Mouse (Mus musculus) neural tube, embryonic 13.5 days (tissue): ENCODE measurements around the gene Dock1. TPM values are rescaled to one million over a fixed set of nuclear protein-coding genes. Genes with fewer than 3 reads are reported as not detected.

Experiments
- ATAC-seq: fragments of 200-750 bp; cut with Nextera tagmentation; 2 replicates; pipeline ENCODE4 v1.8.0; 2017; ENCODE audit warnings: low read depth, mild to moderate bottlenecking, moderate TSS enrichment, moderate library complexity
- H3K27ac ChIP-seq: fragments of 300-500 bp; sonication (generic); replicated peaks from 2 replicates; pipeline ENCODE4 v1.5.1; 2015; ENCODE audit warnings: moderate library complexity, mild to moderate bottlenecking, inconsistent platforms
- H3K27me3 ChIP-seq: fragments of 300-500 bp; sonication (generic); 2 replicates; pipeline ENCODE4 v1.6.1; 2015; ENCODE audit warnings: mild to moderate bottlenecking, inconsistent platforms
- H3K36me3 ChIP-seq: fragments of 300-500 bp; sonication (generic); 2 replicates; pipeline ENCODE4 v1.6.1; 2015; ENCODE audit warnings: mild to moderate bottlenecking, inconsistent platforms
- H3K4me1 ChIP-seq: fragments of 300-500 bp; sonication (generic); replicated peaks from 2 replicates; pipeline ENCODE4 v1.6.1; 2015; ENCODE audit warnings: inconsistent platforms
- H3K4me2 ChIP-seq: fragments of 300-500 bp; sonication (generic); 2 replicates; pipeline ENCODE4 v1.6.1; 2015; ENCODE audit warnings: inconsistent platforms, mild to moderate bottlenecking, moderate library complexity
- H3K4me3 ChIP-seq: fragments of 300-500 bp; sonication (generic); 2 replicates; pipeline ENCODE4 v1.5.1; 2015; ENCODE audit warnings: mild to moderate bottlenecking, inconsistent platforms
- H3K9ac ChIP-seq: fragments of 300-500 bp; sonication (generic); 2 replicates; pipeline ENCODE4 v1.6.1; 2015; ENCODE audit warnings: moderate library complexity, mild to moderate bottlenecking, inconsistent platforms
- H3K9me3 ChIP-seq: fragments of 300-500 bp; sonication (generic); 2 replicates; pipeline ENCODE4 v1.6.1; 2016; ENCODE audit warnings: inconsistent platforms
- WGBS: fragments of 180-500 bp; shearing (Covaris S2); methylation state at CpG from one replicate; pipeline ENCODE4 v1.1.7; 2015; 5-methylcytosine and 5-hydroxymethylcytosine counted together
- polyA plus RNA-seq: library from polyadenylated mRNA; unstranded; fragments of >200 nt; fragmentation: Nextera tagmentation; extraction: Ambion mirVana; gene quantifications from 2 replicates; pipeline ENCODE4 v1.2.1, GENCODE M21; 2015

Gene Dock1
- polyA plus RNA-seq, 1 experiment from 2014 or later = 7.4 TPM

GRCm38 (mm10) chr7:135008021-135008420 lies 337.6 kb downstream of the Dock1 start:
- Histone ChIP-seq H3K27ac (no peak overlapping the region), H3K27me3 (no peaks in the 10 kb centered on the region), H3K9me3 (no peaks in the 10 kb centered on the region), H3K4me2 (no peak overlapping the region), H3K36me3 (no peaks in the 10 kb centered on the region), H3K4me3 (no peak overlapping the region), H3K4me1 (peaks cover 5% of the 10 kb centered on the region), H3K9ac (no peak overlapping the region)
- WGBS = 89% methylated on average over 2 of the region's 2 CpGs
- no peak for ATAC-seq

GRCm38 (mm10) chr7:135010997-135011396 lies 340.5 kb downstream of the Dock1 start:
- H3K27me3 ChIP-seq = no peaks in the 10 kb centered on the region
- WGBS = 91% methylated on average over 2 of the region's 2 CpGs
- H3K36me3 ChIP-seq = no peaks in the 10 kb centered on the region
- no peak overlapping the region for H3K27ac ChIP-seq
- H3K4me2 ChIP-seq = no peak overlapping the region
- no peak for ATAC-seq
- no peak overlapping the region for H3K4me3 ChIP-seq
- no peaks in the 10 kb centered on the region for H3K4me1 ChIP-seq
- H3K9ac ChIP-seq = no peak overlapping the region
- H3K9me3 ChIP-seq = no peaks in the 10 kb centered on the region

GRCm38 (mm10) chr7:135017531-135017930 lies 347.1 kb downstream of the Dock1 start:
- Histone ChIP-seq H3K9ac (no peak overlapping the region), H3K9me3 (no peaks in the 10 kb centered on the region), H3K4me3 (no peak overlapping the region), H3K27me3 (no peaks in the 10 kb centered on the region), H3K36me3 (no peaks in the 10 kb centered on the region), H3K27ac (no peak overlapping the region), H3K4me2 (no peak overlapping the region), H3K4me1 (no peaks in the 10 kb centered on the region)
- no peak for ATAC-seq
- 95% methylated on average over 1 of the region's 1 CpGs for WGBS

GRCm38 (mm10) chr7:135020762-135021161 lies 350.3 kb downstream of the Dock1 start:
- H3K9me3 ChIP-seq = no peaks in the 10 kb centered on the region
- H3K4me1 ChIP-seq = no peaks in the 10 kb centered on the region
- no peak for ATAC-seq
- no peaks in the 10 kb centered on the region for H3K36me3 ChIP-seq
- no peak overlapping the region for H3K27ac ChIP-seq
- no peaks in the 10 kb centered on the region for H3K27me3 ChIP-seq
- H3K4me2 ChIP-seq = no peak overlapping the region
- no peak overlapping the region for H3K9ac ChIP-seq
- H3K4me3 ChIP-seq = no peak overlapping the region
- 83% methylated on average over 7 of the region's 7 CpGs for WGBS

GRCm38 (mm10) chr7:135021544-135022100 lies 351.2 kb downstream of the Dock1 start:
- WGBS = 92% methylated on average over 9 of the region's 9 CpGs
- no peaks in the 10 kb centered on the region for H3K4me1 ChIP-seq
- no peaks in the 10 kb centered on the region for H3K27me3 ChIP-seq
- no peak overlapping the region for H3K27ac ChIP-seq
- H3K4me2 ChIP-seq = no peak overlapping the region
- no peak for ATAC-seq
- no peak overlapping the region for H3K9ac ChIP-seq
- no peaks in the 10 kb centered on the region for H3K9me3 ChIP-seq
- H3K36me3 ChIP-seq = no peaks in the 10 kb centered on the region
- H3K4me3 ChIP-seq = no peak overlapping the region

- H3K27ac ChIP-seq = no peak overlapping the region
- H3K9me3 ChIP-seq = no peaks in the 10 kb centered on the region
- ATAC-seq = no peak
- H3K4me3 ChIP-seq = no peak overlapping the region
- WGBS = 93% methylated on average over 5 of the region's 5 CpGs
- no peaks in the 10 kb centered on the region for H3K4me1 ChIP-seq
- no peaks in the 10 kb centered on the region for H3K27me3 ChIP-seq
- H3K36me3 ChIP-seq = no peaks in the 10 kb centered on the region
- H3K4me2 ChIP-seq = no peak overlapping the region
- H3K9ac ChIP-seq = no peak overlapping the region
Measured at GRCm38 (mm10) chr7:135024531-135024930, 354.1 kb downstream of the Dock1 start.

GRCm38 (mm10) chr7:135028716-135029115 lies 358.3 kb downstream of the Dock1 start:
- Histone ChIP-seq H3K4me2 (no peak overlapping the region), H3K27ac (no peak overlapping the region), H3K27me3 (no peaks in the 10 kb centered on the region), H3K4me3 (no peak overlapping the region), H3K4me1 (no peaks in the 10 kb centered on the region), H3K9me3 (no peaks in the 10 kb centered on the region), H3K9ac (no peak overlapping the region), H3K36me3 (no peaks in the 10 kb centered on the region)
- ATAC-seq = no peak
- WGBS = 84% methylated on average over 2 of the region's 2 CpGs

- Histone ChIP-seq H3K9ac (no peak overlapping the region), H3K4me3 (no peak overlapping the region), H3K4me1 (no peaks in the 10 kb centered on the region), H3K27ac (no peak overlapping the region), H3K9me3 (no peaks in the 10 kb centered on the region), H3K4me2 (no peak overlapping the region), H3K36me3 (no peaks in the 10 kb centered on the region), H3K27me3 (no peaks in the 10 kb centered on the region)
- 77% methylated on average over 3 of the region's 3 CpGs for WGBS
- ATAC-seq = no peak
Measured at GRCm38 (mm10) chr7:135029136-135029535, 358.7 kb downstream of the Dock1 start.

- ATAC-seq = no peak
- WGBS = 68% methylated on average over 3 of the region's 3 CpGs
Measured at GRCm38 (mm10) chr7:135031466-135031865, 361.0 kb downstream of the Dock1 start.

GRCm38 (mm10) chr7:135034811-135035210 lies 364.4 kb downstream of the Dock1 start:
- H3K36me3 ChIP-seq = no peaks in the 10 kb centered on the region
- H3K4me2 ChIP-seq = no peak overlapping the region
- H3K4me3 ChIP-seq = no peak overlapping the region
- H3K27ac ChIP-seq = no peak overlapping the region
- no peaks in the 10 kb centered on the region for H3K27me3 ChIP-seq
- H3K9me3 ChIP-seq = no peaks in the 10 kb centered on the region
- ATAC-seq = no peak
- WGBS = 45% methylated on average over 5 of the region's 5 CpGs
- peaks cover 12% of the 10 kb centered on the region; the same call in 1 of the 2 replicates for H3K4me1 ChIP-seq
- H3K9ac ChIP-seq = no peak overlapping the region

More at GRCm38 (mm10) chr7:135031466-135031865, 361.0 kb downstream of the Dock1 start:
- no peak overlapping the region for H3K9ac ChIP-seq
- H3K36me3 ChIP-seq = no peaks in the 10 kb centered on the region
- no peaks in the 10 kb centered on the region for H3K9me3 ChIP-seq
- no peak overlapping the region for H3K4me2 ChIP-seq
- H3K27me3 ChIP-seq = no peaks in the 10 kb centered on the region
- no peak overlapping the region for H3K27ac ChIP-seq
- peaks cover 12% of the 10 kb centered on the region; the same call in 1 of the 2 replicates for H3K4me1 ChIP-seq
- no peak overlapping the region for H3K4me3 ChIP-seq

GRCm38 (mm10) chr7:135035651-135036050 lies 365.2 kb downstream of the Dock1 start:
- Histone ChIP-seq H3K9me3 (no peaks in the 10 kb centered on the region), H3K36me3 (no peaks in the 10 kb centered on the region), H3K4me2 (no peak overlapping the region), H3K4me3 (no peak overlapping the region), H3K27ac (no peak overlapping the region), H3K9ac (no peak overlapping the region), H3K27me3 (no peaks in the 10 kb centered on the region), H3K4me1 (peaks cover 12% of the 10 kb centered on the region; the same call in 1 of the 2 replicates)
- no peak for ATAC-seq
- WGBS = 54% methylated on average over 2 of the region's 2 CpGs

- Histone ChIP-seq H3K27me3 (no peaks in the 10 kb centered on the region), H3K4me3 (no peak overlapping the region), H3K4me1 (peaks cover 21% of the 10 kb centered on the region; the same call in 1 of the 2 replicates), H3K4me2 (no peak overlapping the region), H3K27ac (no peak overlapping the region), H3K9me3 (no peaks in the 10 kb centered on the region), H3K36me3 (no peaks in the 10 kb centered on the region), H3K9ac (no peak overlapping the region)
- no peak for ATAC-seq
- WGBS = 69% methylated on average over 1 of the region's 1 CpGs
Measured at GRCm38 (mm10) chr7:135038930-135039329, 368.5 kb downstream of the Dock1 start.
